Mouse (Mus musculus) induced T-regulatory cell, adult 2 months (primary cell): ENCODE data around the gene Itgb2.

Experiments used
- DNase-seq: peaks from one replicate; pipeline ENCODE4 v3.0.0-alpha.2; 2012; ENCODE audit warnings: low read depth

The Itgb2 gene

GRCm38 (mm10) chr10:77587091-77587775 lies 57.2 kb downstream of the Itgb2 start:
- DNase-seq: no peak

- DNase-seq: no peak
Observed at GRCm38 (mm10) chr10:77588036-77588435, 58.0 kb downstream of the Itgb2 start.

GRCm38 (mm10) chr10:77589117-77589516 lies 59.1 kb downstream of the Itgb2 start:
- no peak for DNase-seq

GRCm38 (mm10) chr10:77589749-77590148 lies 59.7 kb downstream of the Itgb2 start:
- DNase-seq: no peak

- DNase-seq: peak; percentile 85
Observed at GRCm38 (mm10) chr10:77590812-77591211, 60.8 kb downstream of the Itgb2 start.

GRCm38 (mm10) chr10:77591546-77591945 lies 61.5 kb downstream of the Itgb2 start:
- no peak for DNase-seq

GRCm38 (mm10) chr10:77596060-77596459 lies 66.0 kb downstream of the Itgb2 start:
- no peak for DNase-seq

GRCm38 (mm10) chr10:77603021-77603420 lies 73.0 kb downstream of the Itgb2 start:
- DNase-seq: no peak

GRCm38 (mm10) chr10:77604111-77604510 lies 74.1 kb downstream of the Itgb2 start:
- DNase-seq: peak; percentile 56

- no peak for DNase-seq
Observed at GRCm38 (mm10) chr10:77604958-77605357, 74.9 kb downstream of the Itgb2 start.

- DNase-seq: peak; percentile 83
Observed at GRCm38 (mm10) chr10:77605368-77605767, 75.3 kb downstream of the Itgb2 start.

GRCm38 (mm10) chr10:77605908-77606826 lies 76.1 kb downstream of the Itgb2 start, which contains the start of the genes Sumo3 and Gm49325:
Gene Sumo3, plus strand, starts transcription at chr10:77606097.
Gene Gm49325, plus strand, starts transcription at chr10:77606197.
- DNase-seq: peak; percentile 97

- DNase-seq: peak; percentile 79
Observed at GRCm38 (mm10) chr10:77606855-77607254, 76.8 kb downstream of the Itgb2 start.

GRCm38 (mm10) chr10:77607441-77607840 lies 77.4 kb downstream of the Itgb2 start:
- DNase-seq: no peak

GRCm38 (mm10) chr10:77608589-77608988 lies 78.5 kb downstream of the Itgb2 start:
- DNase-seq: no peak

- DNase-seq: no peak
Observed at GRCm38 (mm10) chr10:77610221-77610961, 80.3 kb downstream of the Itgb2 start.

GRCm38 (mm10) chr10:77613409-77613808 lies 83.4 kb downstream of the Itgb2 start:
- DNase-seq: no peak
